Mouse (Mus musculus): ENCODE measurements around the gene Exosc5. TPM values are rescaled to one million over a fixed set of nuclear protein-coding genes. Genes with fewer than 3 reads are reported as not detected.
A peak's percentile ranks its signal among the peaks of the same experiment; 100 is the strongest.

Gene Exosc5
- polyA plus RNA-seq, 1 experiment from 2014 or later: 78.7 TPM

DNA sequence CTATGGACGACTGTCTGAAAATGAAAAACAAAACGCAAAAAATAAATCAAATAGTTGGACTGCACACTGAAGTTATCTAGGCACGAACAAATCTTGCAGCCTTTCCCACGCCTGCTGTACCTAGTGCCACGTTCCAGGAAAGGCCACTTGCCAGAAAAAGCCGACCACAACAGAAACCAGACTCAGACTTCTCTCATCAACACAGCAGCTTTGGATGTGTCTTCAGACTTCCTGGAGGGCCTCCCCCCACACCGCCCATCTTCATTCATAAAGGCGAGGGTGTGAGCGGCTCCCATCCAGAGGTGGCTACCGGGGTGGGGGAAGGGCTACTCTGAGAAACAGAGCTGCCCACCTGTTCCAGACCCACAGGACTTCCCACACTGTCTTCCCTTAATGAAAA is 14.8 kb upstream of the Exosc5 start:
- ATAC-seq (ENCODE audit: borderline replicate concordance, extremely low read depth, low FRiP score, low TSS enrichment): no peak
- no peak overlapping the region for H3K9ac ChIP-seq

DNA sequence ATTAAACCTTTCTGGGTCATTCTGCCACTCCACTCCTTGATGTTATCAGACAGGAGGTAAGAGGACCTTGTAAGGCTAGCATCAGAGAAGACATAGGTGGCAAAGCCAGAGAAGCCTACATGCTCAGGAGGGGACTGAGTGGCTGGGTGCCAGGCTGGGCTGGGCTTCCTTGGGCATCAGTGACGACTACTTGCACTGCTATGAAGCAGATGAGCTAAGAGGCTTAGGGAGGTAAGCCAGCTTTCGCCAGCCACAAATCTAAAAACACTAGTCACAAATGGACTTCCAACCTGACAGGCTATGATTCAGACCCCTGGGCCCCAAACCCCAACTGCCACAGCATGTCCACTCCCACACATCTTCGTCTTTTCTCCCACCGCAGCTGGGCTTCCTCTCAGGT is 14.3 kb upstream of the Exosc5 start:
- H3K27ac ChIP-seq: no peak overlapping the region
- H3K36me3 ChIP-seq: no peaks in the 10 kb centered on the region
- no peak for ATAC-seq (ENCODE audit: borderline replicate concordance, extremely low read depth, low FRiP score, low TSS enrichment)
- no peak overlapping the region for H3K9ac ChIP-seq
- H3K27me3 ChIP-seq: no peaks in the 10 kb centered on the region
- no peak overlapping the region for H3K4me2 ChIP-seq
- 70% methylated on average over 4 of the region's 4 CpGs for WGBS
- no peaks in the 10 kb centered on the region for H3K4me1 ChIP-seq
- H3K9me3 ChIP-seq: no peaks in the 10 kb centered on the region
- no peak overlapping the region for H3K4me3 ChIP-seq

More for the DNA sequence above, 14.8 kb upstream of the Exosc5 start:
- Histone ChIP-seq H3K36me3 (no peaks in the 10 kb centered on the region), H3K4me2 (no peak overlapping the region), H3K27me3 (no peaks in the 10 kb centered on the region), H3K4me3 (no peak overlapping the region), H3K27ac (no peak overlapping the region), H3K4me1 (no peaks in the 10 kb centered on the region), H3K9me3 (no peaks in the 10 kb centered on the region)
- 66% methylated on average over 10 of the region's 10 CpGs for WGBS

DNA sequence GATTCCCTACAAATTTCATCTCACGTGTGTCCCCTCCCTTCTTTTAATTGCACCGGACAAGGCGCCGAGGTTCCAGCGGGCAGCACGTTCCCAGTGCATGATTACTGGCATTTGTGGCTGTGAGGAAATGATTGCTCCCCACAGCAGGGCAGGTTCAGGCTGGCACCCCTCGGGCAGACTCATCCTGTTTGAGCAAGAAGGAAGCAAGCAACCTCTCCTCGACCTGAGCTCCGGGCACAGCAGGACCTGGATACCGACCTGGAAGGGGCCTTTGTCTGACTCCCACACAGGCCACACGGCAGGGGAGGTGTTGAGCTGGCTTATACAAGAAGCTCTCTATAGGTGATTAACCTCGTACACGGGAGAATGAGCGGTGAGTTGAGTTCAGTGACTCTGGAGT is 13.9 kb upstream of the Exosc5 start:
- Histone ChIP-seq H3K9ac (no peak overlapping the region), H3K27ac (no peak overlapping the region), H3K36me3 (no peaks in the 10 kb centered on the region), H3K4me3 (no peak overlapping the region), H3K9me3 (no peaks in the 10 kb centered on the region), H3K4me2 (no peak overlapping the region), H3K27me3 (no peaks in the 10 kb centered on the region), H3K4me1 (no peaks in the 10 kb centered on the region)
- WGBS: 65% methylated on average over 14 of the region's 14 CpGs
- no peak for ATAC-seq (ENCODE audit: borderline replicate concordance, extremely low read depth, low FRiP score, low TSS enrichment)

DNA sequence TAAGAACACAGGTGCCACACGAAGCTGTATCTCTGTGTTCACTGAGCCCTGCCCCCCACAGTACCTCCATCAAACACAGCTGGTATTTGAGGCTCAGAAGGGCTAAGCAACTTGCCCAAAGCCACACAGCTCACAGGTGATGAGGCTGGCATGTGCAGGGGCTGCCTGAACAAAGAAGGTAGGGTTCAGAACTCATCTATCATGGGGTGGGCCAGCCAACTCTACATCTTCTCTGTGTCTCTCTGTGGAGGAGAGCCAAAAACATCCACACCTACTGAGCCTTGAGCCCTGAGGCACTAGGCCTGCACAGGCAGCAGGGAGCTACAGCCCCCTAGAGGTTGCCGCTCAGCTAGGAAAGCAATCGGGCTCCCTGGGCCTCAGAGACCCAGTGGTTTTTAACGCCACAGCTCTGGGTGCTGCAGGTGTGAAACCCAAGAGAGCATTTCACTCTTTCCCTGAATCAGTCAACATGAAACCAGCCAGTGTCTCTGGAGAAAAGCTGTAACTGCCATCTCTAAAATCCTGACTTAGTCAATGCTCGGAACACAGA is 11.3 kb upstream of the Exosc5 start:
- H3K9ac ChIP-seq: no peak overlapping the region
- WGBS: 53% methylated on average over 5 of the region's 5 CpGs
- ATAC-seq (ENCODE audit: borderline replicate concordance, extremely low read depth, low FRiP score, low TSS enrichment): no peak; the same call in 1 of the 2 replicates

DNA sequence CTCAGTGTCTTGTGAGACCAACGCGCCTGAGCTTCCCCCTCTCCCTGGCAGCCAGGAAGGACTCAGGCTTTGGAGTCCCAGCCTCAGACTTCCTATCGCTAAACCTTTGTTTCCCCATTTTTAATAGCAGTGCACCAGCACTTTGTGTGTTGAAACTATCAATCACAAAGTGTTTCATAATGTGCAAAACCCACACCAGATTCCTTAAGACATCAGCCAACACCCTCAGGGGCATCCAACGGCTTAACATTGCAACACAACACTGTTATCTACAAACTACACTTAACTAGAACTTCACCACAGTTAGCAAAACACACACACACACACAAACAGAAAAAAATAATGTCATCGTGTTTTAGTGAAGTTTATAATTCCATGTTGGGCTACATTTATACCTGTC is 9.1 kb upstream of the Exosc5 start:
- 57% methylated on average over 5 of the region's 5 CpGs for WGBS
- no peak overlapping the region for H3K4me3 ChIP-seq
- H3K9ac ChIP-seq: no peak overlapping the region
- no peak overlapping the region for H3K27ac ChIP-seq
- H3K27me3 ChIP-seq: no peaks in the 10 kb centered on the region
- ATAC-seq (ENCODE audit: borderline replicate concordance, extremely low read depth, low FRiP score, low TSS enrichment): no peak
- no peaks in the 10 kb centered on the region for H3K36me3 ChIP-seq
- H3K4me2 ChIP-seq: no peak overlapping the region
- no peaks in the 10 kb centered on the region for H3K4me1 ChIP-seq
- H3K9me3 ChIP-seq: no peaks in the 10 kb centered on the region

More for the DNA sequence above, 11.3 kb upstream of the Exosc5 start:
- Histone ChIP-seq H3K4me3 (no peak overlapping the region), H3K27me3 (no peaks in the 10 kb centered on the region), H3K36me3 (no peaks in the 10 kb centered on the region), H3K9me3 (no peaks in the 10 kb centered on the region), H3K27ac (no peak overlapping the region), H3K4me2 (no peak overlapping the region), H3K4me1 (no peaks in the 10 kb centered on the region)

DNA sequence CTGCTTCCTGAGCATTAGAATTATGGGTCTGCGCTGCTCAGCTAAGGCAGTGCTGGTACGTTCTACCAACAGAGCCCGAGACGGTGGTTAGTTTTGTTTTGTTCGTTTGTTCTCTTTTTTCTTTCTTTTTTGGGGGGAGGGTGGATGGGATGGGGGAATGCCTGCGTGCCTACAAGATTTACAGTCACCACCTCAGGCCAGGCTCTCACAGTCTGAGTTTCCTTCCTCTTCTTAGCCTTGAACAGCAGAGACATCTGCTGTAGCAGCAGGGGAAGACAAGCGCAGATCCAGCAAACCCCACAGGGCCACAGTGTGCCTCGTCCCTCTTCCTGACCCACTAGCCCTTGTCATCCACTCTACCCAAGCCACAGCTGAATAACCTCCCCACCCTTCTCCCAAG is 7.7 kb upstream of the Exosc5 start:
- WGBS: 88% methylated on average over 8 of the region's 8 CpGs
- Histone ChIP-seq H3K27ac (no peak overlapping the region), H3K4me1 (no peaks in the 10 kb centered on the region), H3K9ac (no peak overlapping the region), H3K9me3 (no peaks in the 10 kb centered on the region), H3K36me3 (no peaks in the 10 kb centered on the region), H3K4me2 (no peak overlapping the region), H3K27me3 (no peaks in the 10 kb centered on the region), H3K4me3 (no peak overlapping the region)
- no peak for ATAC-seq (ENCODE audit: borderline replicate concordance, extremely low read depth, low FRiP score, low TSS enrichment)

DNA sequence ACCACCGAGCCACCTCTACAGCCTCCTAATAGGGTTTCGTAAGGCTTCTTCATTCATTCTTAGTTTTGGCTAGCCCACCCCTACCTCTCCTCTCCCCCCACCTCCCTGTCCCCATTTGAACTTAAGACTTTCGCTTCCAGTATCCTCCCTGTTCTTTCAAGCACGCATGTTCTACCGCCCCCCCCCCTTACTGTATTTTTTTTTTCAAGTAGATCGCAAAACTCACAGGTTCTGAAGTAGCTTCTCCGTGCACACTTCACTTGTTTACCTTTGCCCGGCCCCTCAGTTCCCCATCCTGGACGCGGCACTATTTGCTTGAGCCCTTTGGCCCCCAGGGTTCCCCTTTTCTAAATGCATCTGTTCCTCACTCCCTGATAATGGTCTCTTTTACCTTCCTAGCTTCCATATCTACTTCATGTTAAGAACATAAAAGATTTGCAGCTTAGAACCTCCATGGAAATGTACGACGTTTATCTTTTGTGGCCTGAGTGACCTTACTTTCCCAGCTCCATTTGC is 6.7 kb upstream of the Exosc5 start:
- H3K4me3 ChIP-seq: no peak overlapping the region
- H3K9me3 ChIP-seq: no peaks in the 10 kb centered on the region
- 57% methylated on average over 12 of the region's 12 CpGs for WGBS
- no peak overlapping the region for H3K27ac ChIP-seq
- no peak for ATAC-seq (ENCODE audit: borderline replicate concordance, extremely low read depth, low FRiP score, low TSS enrichment)
- no peaks in the 10 kb centered on the region for H3K36me3 ChIP-seq
- no peak overlapping the region for H3K9ac ChIP-seq
- H3K4me2 ChIP-seq: no peak overlapping the region
- peaks cover 4% of the 10 kb centered on the region for H3K4me1 ChIP-seq
- H3K27me3 ChIP-seq: no peaks in the 10 kb centered on the region

DNA sequence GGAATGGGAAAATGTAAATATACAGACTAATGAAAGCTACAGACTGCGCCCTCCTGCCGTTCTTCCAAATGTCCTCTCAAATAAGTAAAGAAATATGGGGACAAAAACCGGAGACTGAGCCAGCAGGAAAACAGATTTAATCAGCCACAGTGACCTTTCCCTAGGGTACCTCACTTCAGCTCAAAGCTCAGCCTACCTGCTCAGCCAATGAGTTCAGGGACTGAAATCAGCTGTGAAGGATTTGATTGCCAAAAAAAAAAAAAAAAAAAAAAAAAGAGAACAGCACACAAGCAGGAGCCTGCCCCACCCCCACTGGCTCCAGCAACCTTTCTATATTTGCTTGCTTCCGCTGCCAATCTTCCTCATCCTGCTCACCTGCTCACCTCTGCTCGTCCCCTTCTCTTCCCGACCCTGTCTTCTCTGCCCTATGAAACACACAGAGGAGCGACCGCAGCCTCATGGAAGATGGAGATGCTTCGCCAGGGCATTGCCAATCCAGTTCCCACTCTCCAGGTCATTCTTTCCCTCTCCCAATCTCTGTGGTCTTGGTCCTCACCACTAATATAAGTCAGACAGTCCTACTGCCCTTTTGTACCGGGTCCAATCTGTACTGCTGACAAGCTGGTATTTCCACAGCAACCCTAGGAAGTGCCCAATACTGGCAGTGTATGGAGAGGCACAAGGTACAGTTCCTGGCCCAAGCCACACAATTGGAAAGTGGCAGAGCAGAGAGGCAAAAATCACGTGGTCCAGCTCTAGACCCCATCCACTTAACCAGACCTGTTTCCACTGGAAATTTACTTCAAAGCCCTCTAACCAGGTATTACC is 3.1 kb upstream of the Exosc5 start:
- 75% methylated on average over 11 of the region's 11 CpGs for WGBS
- H3K36me3 ChIP-seq: no peaks in the 10 kb centered on the region
- no peaks in the 10 kb centered on the region for H3K9me3 ChIP-seq
- no peak overlapping the region for H3K27ac ChIP-seq
- no peak overlapping the region for H3K4me3 ChIP-seq
- H3K4me2 ChIP-seq: no peak overlapping the region
- no peak for ATAC-seq (ENCODE audit: borderline replicate concordance, extremely low read depth, low FRiP score, low TSS enrichment)
- no peak overlapping the region for H3K9ac ChIP-seq
- peaks cover 23% of the 10 kb centered on the region for H3K4me1 ChIP-seq
- H3K27me3 ChIP-seq: no peaks in the 10 kb centered on the region

DNA sequence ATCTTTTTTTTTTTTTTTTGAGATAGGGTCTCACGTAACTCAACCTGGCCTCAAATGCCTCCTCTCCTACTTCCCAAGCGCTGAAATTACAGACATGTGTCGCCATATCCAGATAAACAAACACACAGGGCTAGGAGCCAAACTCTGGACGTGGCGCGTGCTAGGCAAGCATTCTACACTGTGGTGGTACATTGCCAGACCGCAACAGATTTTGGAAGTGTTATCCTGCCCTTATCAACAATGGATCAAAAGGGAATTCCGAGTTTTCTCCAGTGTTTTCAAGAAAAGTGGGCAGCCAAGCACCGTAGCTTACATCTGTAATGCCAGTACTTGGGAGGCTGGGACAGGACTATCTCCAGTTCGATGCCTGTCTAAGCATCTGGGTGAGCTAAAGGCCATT is 1.2 kb upstream of the Exosc5 start:
- Histone ChIP-seq H3K4me3 (peak overlapping the region; percentile 79), H3K4me2 (peak overlapping the region; percentile 77), H3K27me3 (no peaks in the 10 kb centered on the region), H3K36me3 (no peaks in the 10 kb centered on the region), H3K4me1 (peaks cover 23% of the 10 kb centered on the region), H3K27ac (no peak overlapping the region), H3K9ac (peak overlapping the region; percentile 74), H3K9me3 (no peaks in the 10 kb centered on the region)
- 20% methylated on average over 10 of the region's 10 CpGs for WGBS
- no peak for ATAC-seq (ENCODE audit: borderline replicate concordance, extremely low read depth, low FRiP score, low TSS enrichment)

DNA sequence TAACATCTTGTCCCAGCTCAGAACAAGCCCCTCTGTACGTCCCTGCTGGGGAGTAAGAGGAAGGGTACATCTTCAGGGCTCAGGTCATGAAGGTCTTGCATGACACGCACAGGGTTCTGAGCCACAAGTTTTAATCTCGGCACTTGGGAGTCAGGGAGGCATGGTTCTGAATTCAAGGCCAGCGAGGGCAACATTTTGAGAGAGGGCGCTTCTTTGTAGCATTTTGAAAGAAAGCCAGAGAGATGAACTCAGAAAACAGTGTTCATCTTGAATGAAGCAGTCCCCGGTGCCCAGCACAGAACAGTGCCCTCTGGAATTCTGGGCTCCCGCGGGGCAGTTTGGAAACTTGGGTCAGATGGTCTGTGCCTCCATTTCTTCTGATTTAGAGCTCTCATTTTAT is 7.4 kb downstream of the Exosc5 start:
- Histone ChIP-seq H3K27ac (no peak overlapping the region), H3K4me1 (no peaks in the 10 kb centered on the region), H3K9ac (no peak overlapping the region), H3K36me3 (peaks cover 44% of the 10 kb centered on the region), H3K4me3 (no peak overlapping the region), H3K27me3 (no peaks in the 10 kb centered on the region), H3K9me3 (no peaks in the 10 kb centered on the region), H3K4me2 (no peak overlapping the region)
- no peak for ATAC-seq (ENCODE audit: borderline replicate concordance, extremely low read depth, low FRiP score, low TSS enrichment)
- WGBS: 91% methylated on average over 8 of the region's 8 CpGs

DNA sequence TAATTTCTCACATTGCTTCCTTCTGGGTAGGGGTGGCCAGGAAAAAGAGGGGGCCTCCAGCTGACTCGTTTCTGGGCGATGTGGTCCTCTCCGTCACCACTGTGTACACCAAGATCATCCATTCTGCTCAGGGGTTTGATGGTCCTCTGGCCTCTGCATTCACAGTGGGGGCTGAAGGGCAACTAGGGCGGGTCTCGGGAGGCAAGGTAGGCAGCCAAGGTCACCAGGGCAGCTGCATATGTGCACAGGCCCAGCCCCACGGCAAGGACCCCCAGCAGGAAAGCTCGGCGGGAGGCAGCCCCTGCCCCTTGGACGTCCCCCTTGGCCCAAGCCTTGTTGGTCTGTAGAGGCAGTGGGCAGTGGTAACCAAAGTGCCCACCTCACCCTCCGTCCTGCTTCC is 10.2 kb downstream of the Exosc5 start:
- Histone ChIP-seq H3K9ac (no peak overlapping the region), H3K36me3 (peaks cover 34% of the 10 kb centered on the region), H3K4me3 (no peak overlapping the region), H3K4me1 (no peaks in the 10 kb centered on the region), H3K27me3 (peaks cover 12% of the 10 kb centered on the region), H3K4me2 (no peak overlapping the region), H3K27ac (no peak overlapping the region), H3K9me3 (no peaks in the 10 kb centered on the region)
- ATAC-seq (ENCODE audit: borderline replicate concordance, extremely low read depth, low FRiP score, low TSS enrichment): no peak
- 91% methylated on average over 10 of the region's 10 CpGs for WGBS

DNA sequence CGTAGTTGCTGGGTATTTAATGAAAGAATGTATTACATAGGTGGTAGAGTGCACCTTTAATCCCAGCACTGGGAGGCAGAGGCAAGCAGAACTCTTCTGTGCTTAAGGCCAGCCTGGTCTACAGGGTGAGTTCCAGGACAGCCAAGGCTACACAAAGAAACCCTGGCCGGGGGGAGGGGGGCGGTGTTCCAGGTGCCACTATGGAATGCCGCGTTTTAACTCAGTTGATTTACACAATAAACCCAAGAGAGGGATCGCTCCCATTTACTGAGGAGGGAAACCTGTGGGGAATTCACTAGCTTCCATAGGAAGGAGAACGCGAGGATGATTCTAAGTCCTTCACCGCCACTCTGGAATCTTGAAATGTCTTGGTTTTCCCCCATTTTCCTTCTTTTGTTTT is 10.7 kb downstream of the Exosc5 start:
- Histone ChIP-seq H3K27ac (no peak overlapping the region), H3K9me3 (no peaks in the 10 kb centered on the region), H3K4me1 (peaks cover 2% of the 10 kb centered on the region; the same call in 1 of the 2 replicates), H3K27me3 (peaks cover 16% of the 10 kb centered on the region), H3K4me3 (no peak overlapping the region), H3K9ac (no peak overlapping the region), H3K36me3 (peaks cover 29% of the 10 kb centered on the region), H3K4me2 (no peak overlapping the region)
- 78% methylated on average over 9 of the region's 9 CpGs for WGBS
- ATAC-seq (ENCODE audit: borderline replicate concordance, extremely low read depth, low FRiP score, low TSS enrichment): no peak

Data from lung, embryonic 15.5 days (tissue).